Mouse (Mus musculus): ENCODE measurements around the gene Cog5. TPM values are rescaled to one million over a fixed set of nuclear protein-coding genes. Genes with fewer than 3 reads are reported as not detected.

Cog5 gene
- polyA plus RNA-seq, 1 experiment from 2014 or later: 33.5 TPM

- ATAC-seq (ENCODE audit: low FRiP score, low read depth): peak; percentile 81
- H3K27ac ChIP-seq (replicated peaks): peak overlapping the region; percentile 56
Measured at GRCm38 (mm10) chr12:31654965-31655477, 352 bp downstream of the Cog5 start.

GRCm38 (mm10) chr12:31656841-31657240, 2.2 kb downstream of the Cog5 start:
- H3K4me1 ChIP-seq: peaks cover 4% of the 10 kb centered on the region
- no peaks in the 10 kb centered on the region for H3K9me3 ChIP-seq
- H3K36me3 ChIP-seq: no peaks in the 10 kb centered on the region
- H3K4me3 ChIP-seq: no peak overlapping the region
- no peak overlapping the region for H3K9ac ChIP-seq (replicated peaks)
- no peaks in the 10 kb centered on the region for H3K27me3 ChIP-seq
- no peak for ATAC-seq (ENCODE audit: low FRiP score, low read depth)
- H3K4me2 ChIP-seq (replicated peaks): no peak overlapping the region
- no peak overlapping the region for H3K27ac ChIP-seq (replicated peaks)
- 97% methylated on average over 2 of the region's 2 CpGs for WGBS

More at GRCm38 (mm10) chr12:31654965-31655477, 352 bp downstream of the Cog5 start:
- H3K4me1 ChIP-seq: peaks cover 4% of the 10 kb centered on the region
- no peaks in the 10 kb centered on the region for H3K36me3 ChIP-seq
- H3K4me2 ChIP-seq (replicated peaks): peak overlapping the region; percentile 70
- peak overlapping the region; percentile 65 for H3K9ac ChIP-seq (replicated peaks)
- no peaks in the 10 kb centered on the region for H3K27me3 ChIP-seq
- peak overlapping the region; percentile 73 for H3K4me3 ChIP-seq
- H3K9me3 ChIP-seq: no peaks in the 10 kb centered on the region
- WGBS: under 1% methylated on average over 29 of the region's 29 CpGs

- Histone ChIP-seq H3K4me2 (replicated peaks) (no peak overlapping the region), H3K27me3 (no peaks in the 10 kb centered on the region), H3K9ac (replicated peaks) (no peak overlapping the region), H3K27ac (replicated peaks) (no peak overlapping the region), H3K9me3 (no peaks in the 10 kb centered on the region), H3K4me1 (no peaks in the 10 kb centered on the region), H3K36me3 (peaks cover 18% of the 10 kb centered on the region), H3K4me3 (no peak overlapping the region)
- ATAC-seq (ENCODE audit: low FRiP score, low read depth): no peak
- WGBS: 73% methylated on average over 6 of the region's 6 CpGs
Measured at GRCm38 (mm10) chr12:31665999-31666398, 11.3 kb downstream of the Cog5 start.

- no peaks in the 10 kb centered on the region for H3K27me3 ChIP-seq
- H3K27ac ChIP-seq (replicated peaks): no peak overlapping the region
- H3K9ac ChIP-seq (replicated peaks): no peak overlapping the region
- 49% methylated on average over 3 of the region's 3 CpGs for WGBS
- no peaks in the 10 kb centered on the region for H3K4me1 ChIP-seq
- no peak overlapping the region for H3K4me3 ChIP-seq
- no peak overlapping the region for H3K4me2 ChIP-seq (replicated peaks)
- no peaks in the 10 kb centered on the region for H3K9me3 ChIP-seq
- peaks cover 22% of the 10 kb centered on the region for H3K36me3 ChIP-seq
- ATAC-seq (ENCODE audit: low FRiP score, low read depth): no peak
Measured at GRCm38 (mm10) chr12:31667187-31667586, 12.5 kb downstream of the Cog5 start.

GRCm38 (mm10) chr12:31686679-31687078, 32.0 kb downstream of the Cog5 start:
- Histone ChIP-seq H3K36me3 (no peaks in the 10 kb centered on the region), H3K4me1 (no peaks in the 10 kb centered on the region), H3K9me3 (no peaks in the 10 kb centered on the region), H3K27ac (replicated peaks) (no peak overlapping the region), H3K9ac (replicated peaks) (no peak overlapping the region), H3K4me3 (no peak overlapping the region), H3K4me2 (replicated peaks) (no peak overlapping the region), H3K27me3 (no peaks in the 10 kb centered on the region)
- ATAC-seq (ENCODE audit: low FRiP score, low read depth): no peak
- 92% methylated on average over 3 of the region's 3 CpGs for WGBS

- Histone ChIP-seq H3K27me3 (no peaks in the 10 kb centered on the region), H3K4me3 (no peak overlapping the region), H3K4me1 (no peaks in the 10 kb centered on the region), H3K4me2 (replicated peaks) (no peak overlapping the region), H3K9ac (replicated peaks) (no peak overlapping the region), H3K36me3 (no peaks in the 10 kb centered on the region), H3K9me3 (no peaks in the 10 kb centered on the region; the same call in 1 of the 2 replicates), H3K27ac (replicated peaks) (no peak overlapping the region)
- no peak for ATAC-seq (ENCODE audit: low FRiP score, low read depth)
- 93% methylated on average over 1 of the region's 1 CpGs for WGBS
Measured at GRCm38 (mm10) chr12:31693278-31693677, 38.6 kb downstream of the Cog5 start.

GRCm38 (mm10) chr12:31700623-31701347, 46.1 kb downstream of the Cog5 start:
- Histone ChIP-seq H3K9ac (replicated peaks) (no peak overlapping the region), H3K9me3 (no peaks in the 10 kb centered on the region; the same call in 1 of the 2 replicates), H3K27ac (replicated peaks) (no peak overlapping the region), H3K4me3 (no peak overlapping the region), H3K27me3 (no peaks in the 10 kb centered on the region), H3K36me3 (no peaks in the 10 kb centered on the region), H3K4me2 (replicated peaks) (no peak overlapping the region), H3K4me1 (no peaks in the 10 kb centered on the region)
- no peak for ATAC-seq (ENCODE audit: low FRiP score, low read depth)
- 62% methylated on average over 5 of the region's 5 CpGs for WGBS

GRCm38 (mm10) chr12:31701411-31701810, 46.7 kb downstream of the Cog5 start:
- ATAC-seq (ENCODE audit: low FRiP score, low read depth): no peak
- Histone ChIP-seq H3K4me3 (no peak overlapping the region), H3K27ac (replicated peaks) (no peak overlapping the region), H3K27me3 (no peaks in the 10 kb centered on the region), H3K4me1 (no peaks in the 10 kb centered on the region), H3K9me3 (no peaks in the 10 kb centered on the region; the same call in 1 of the 2 replicates), H3K36me3 (no peaks in the 10 kb centered on the region), H3K4me2 (replicated peaks) (no peak overlapping the region), H3K9ac (replicated peaks) (no peak overlapping the region)
- 88% methylated on average over 5 of the region's 5 CpGs for WGBS

- ATAC-seq (ENCODE audit: low FRiP score, low read depth): no peak
- Histone ChIP-seq H3K9me3 (no peaks in the 10 kb centered on the region), H3K27me3 (no peaks in the 10 kb centered on the region), H3K27ac (replicated peaks) (no peak overlapping the region), H3K4me3 (no peak overlapping the region), H3K4me1 (no peaks in the 10 kb centered on the region), H3K4me2 (replicated peaks) (no peak overlapping the region), H3K36me3 (0 out of 2 replicates have a peak, but pooled peaks cover under 1% of the 10 kb centered on the region), H3K9ac (replicated peaks) (no peak overlapping the region)
- WGBS: 77% methylated on average over 6 of the region's 6 CpGs
Measured at GRCm38 (mm10) chr12:31703904-31704303, 49.2 kb downstream of the Cog5 start.

GRCm38 (mm10) chr12:31706168-31706567, 51.5 kb downstream of the Cog5 start:
- Histone ChIP-seq H3K27ac (replicated peaks) (no peak overlapping the region), H3K4me1 (no peaks in the 10 kb centered on the region), H3K4me2 (replicated peaks) (no peak overlapping the region), H3K36me3 (0 out of 2 replicates have a peak, but pooled peaks cover 4% of the 10 kb centered on the region), H3K27me3 (no peaks in the 10 kb centered on the region), H3K9me3 (no peaks in the 10 kb centered on the region), H3K9ac (replicated peaks) (no peak overlapping the region), H3K4me3 (no peak overlapping the region)
- WGBS: 69% methylated on average over 2 of the region's 2 CpGs
- ATAC-seq (ENCODE audit: low FRiP score, low read depth): no peak

- no peak for ATAC-seq (ENCODE audit: low FRiP score, low read depth)
- Histone ChIP-seq H3K9me3 (no peaks in the 10 kb centered on the region), H3K4me3 (no peak overlapping the region), H3K9ac (replicated peaks) (no peak overlapping the region), H3K27me3 (no peaks in the 10 kb centered on the region), H3K36me3 (0 out of 2 replicates have a peak, but pooled peaks cover 4% of the 10 kb centered on the region), H3K27ac (replicated peaks) (no peak overlapping the region), H3K4me2 (replicated peaks) (no peak overlapping the region), H3K4me1 (no peaks in the 10 kb centered on the region)
- WGBS: 72% methylated on average over 1 of the region's 1 CpGs
Measured at GRCm38 (mm10) chr12:31707531-31707930, 52.9 kb downstream of the Cog5 start.

- 0 out of 2 replicates have a peak, but pooled peaks cover 4% of the 10 kb centered on the region for H3K36me3 ChIP-seq
- H3K4me3 ChIP-seq: no peak overlapping the region
- H3K4me1 ChIP-seq: no peaks in the 10 kb centered on the region
- no peak overlapping the region for H3K27ac ChIP-seq (replicated peaks)
- H3K4me2 ChIP-seq (replicated peaks): 0 out of 2 replicates have a peak overlapping the region, but pooled peaks have one; percentile 7
- no peak for ATAC-seq (ENCODE audit: low FRiP score, low read depth)
- H3K27me3 ChIP-seq: no peaks in the 10 kb centered on the region
- no peak overlapping the region for H3K9ac ChIP-seq (replicated peaks)
- WGBS: 85% methylated on average over 6 of the region's 6 CpGs
- no peaks in the 10 kb centered on the region for H3K9me3 ChIP-seq
Measured at GRCm38 (mm10) chr12:31709665-31710064, 55.0 kb downstream of the Cog5 start.

Data from midbrain, embryonic 12.5 days (tissue).